Mouse (Mus musculus) thymus, adult 2 months (tissue): Measurements from ENCODE around the gene Bmf.

ENCODE experiments used
- CTCF ChIP-seq: fragments of 200-500 bp; IDR thresholded peaks from 2 replicates; pipeline ENCODE4 v1.5.1; 2012; ENCODE audit warnings: mild to moderate bottlenecking, control low read depth, low read length, moderate library complexity, borderline replicate concordance; ENCODE audit not compliant: control insufficient read depth, poor library complexity, insufficient read depth; ENCODE audit errors: extremely low read depth
- POLR2A ChIP-seq: fragments of 200-500 bp; IDR thresholded peaks from 2 replicates; pipeline ENCODE4 v1.6.1; 2012; ENCODE audit warnings: mild to moderate bottlenecking, low read length, control low read depth, moderate library complexity; ENCODE audit not compliant: control insufficient read depth, poor library complexity, insufficient read depth; ENCODE audit errors: extremely low read depth

DNA sequence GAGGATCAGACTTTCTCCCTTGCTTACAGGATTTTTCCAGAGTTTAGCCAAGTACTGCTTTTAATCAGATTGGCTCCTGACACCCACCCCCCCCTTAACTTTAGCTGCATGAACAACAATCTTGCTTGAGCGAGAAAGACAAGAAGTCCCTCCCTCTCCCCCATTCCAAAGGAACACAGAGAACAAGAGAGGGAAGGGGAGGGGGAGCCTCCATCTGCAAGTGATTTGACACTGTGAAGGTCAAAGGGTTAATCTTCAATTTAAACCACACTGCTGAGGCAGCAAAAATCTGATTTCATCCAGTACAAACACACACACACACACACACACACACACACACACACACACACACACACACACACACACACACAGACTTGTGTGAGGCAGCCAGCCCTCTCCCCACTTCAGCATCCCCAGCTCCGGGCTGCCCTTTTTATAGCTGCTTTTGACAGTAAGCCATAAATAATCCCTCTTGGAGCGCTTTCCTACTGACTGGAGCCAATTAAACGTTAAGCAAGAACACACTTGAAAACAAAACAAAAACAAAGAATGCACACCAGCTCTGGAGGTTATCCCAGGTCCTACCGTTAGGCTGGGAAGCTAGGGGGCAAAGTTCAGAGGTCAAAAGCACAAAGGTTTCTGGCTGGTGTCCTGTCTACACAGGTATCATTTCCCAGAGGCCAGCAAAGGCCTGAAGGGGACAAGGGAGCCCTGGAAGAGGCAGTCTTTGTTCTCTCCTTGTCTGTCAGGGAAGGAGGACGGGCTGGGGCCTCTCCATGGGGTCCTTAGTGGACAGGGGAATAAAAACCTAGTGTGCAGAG lies 16.4 kb downstream of the Bmf start:
- TF ChIP-seq CTCF (no peak), POLR2A (no peak)
